Mouse (Mus musculus) heart, adult 2 months (tissue): Measurements from ENCODE around the gene Dab1. TPM values are rescaled to one million over a fixed set of nuclear protein-coding genes. Genes with fewer than 3 reads are reported as not detected.

Experiments used
- DNase-seq, 2 experiments: peaks; one replicate each; pipeline ENCODE4 v3.0.0; 2021
- H3K27ac ChIP-seq: fragments of 200-600 bp; 2 replicates; pipeline ENCODE4 v1.8.1; 2022
- H3K27me3 ChIP-seq: fragments of 200-500 bp; 2 replicates; pipeline ENCODE4 v1.6.1; 2012; ENCODE audit warnings: mild to moderate bottlenecking, low read length, inconsistent platforms, mixed read lengths; ENCODE audit not compliant: control insufficient read depth, insufficient read depth
- H3K36me3 ChIP-seq: fragments of 200-500 bp; 2 replicates; pipeline ENCODE4 v1.6.1; 2012; ENCODE audit warnings: low read length, inconsistent platforms; ENCODE audit not compliant: control insufficient read depth, insufficient read depth
- H3K4me1 ChIP-seq: fragments of 200-500 bp; 2 replicates; pipeline ENCODE4 v1.6.1; 2011; ENCODE audit warnings: low read length; ENCODE audit not compliant: control insufficient read depth, insufficient read depth
- H3K4me3 ChIP-seq: fragments of 200-600 bp; 2 replicates; pipeline ENCODE4 v1.8.1; 2022
- H3K79me2 ChIP-seq: fragments of 200-500 bp; replicated peaks from 2 replicates; pipeline ENCODE4 v1.6.1; 2012; ENCODE audit warnings: mild to moderate bottlenecking, inconsistent platforms, low read length, moderate library complexity, mixed read lengths; ENCODE audit not compliant: control insufficient read depth, insufficient read depth
- H3K9ac ChIP-seq: fragments of 200-500 bp; 2 replicates; pipeline ENCODE4 v1.6.1; 2012; ENCODE audit warnings: low read depth, mild to moderate bottlenecking, control low read depth, inconsistent platforms, low read length, mixed read lengths
- CTCF ChIP-seq: fragments of 200-600 bp; IDR thresholded peaks from 2 replicates; pipeline ENCODE4 v1.8.1; 2022; ENCODE audit warnings: antibody characterized with exemption, mild to moderate bottlenecking, moderate library complexity
- EP300 ChIP-seq: fragments of 200-500 bp; IDR thresholded peaks from 2 replicates; pipeline ENCODE4 v1.6.1; 2011; ENCODE audit warnings: low read depth, low read length, control low read depth; ENCODE audit not compliant: insufficient read depth
- POLR2A ChIP-seq: fragments of 200-500 bp; IDR thresholded peaks from 2 replicates; pipeline ENCODE4 v1.6.1; 2011; ENCODE audit warnings: mild to moderate bottlenecking, low read depth, low read length, control low read depth; ENCODE audit not compliant: insufficient read depth
- WGBS: fragments of 180-500 bp; shearing (Covaris S2); methylation state at CpG from one replicate; pipeline ENCODE4 v1.1.7; 2018; 5-methylcytosine and 5-hydroxymethylcytosine counted together
- intact Hi-C: fragments of 180-260 bp; cut with DNase I; formaldehyde crosslinking; loops from one replicate; pipeline ENCODE4 v1.15.1; 2025
- polyA plus RNA-seq: library from polyadenylated mRNA; depleted of rRNA; stranded (reverse); fragments of >200 nt; gene quantifications from 2 replicates; pipeline ENCODE4 v1.2.3, GENCODE M21; 2012
- total RNA-seq, 2 experiments: library from RNA; stranded (reverse); gene quantifications; 2 replicates each; pipeline ENCODE4 v1.2.3; 2021

Dab1 gene
- total and polyA plus RNA-seq, 3 experiments = 0.21 TPM; not detected in 2

DNA sequence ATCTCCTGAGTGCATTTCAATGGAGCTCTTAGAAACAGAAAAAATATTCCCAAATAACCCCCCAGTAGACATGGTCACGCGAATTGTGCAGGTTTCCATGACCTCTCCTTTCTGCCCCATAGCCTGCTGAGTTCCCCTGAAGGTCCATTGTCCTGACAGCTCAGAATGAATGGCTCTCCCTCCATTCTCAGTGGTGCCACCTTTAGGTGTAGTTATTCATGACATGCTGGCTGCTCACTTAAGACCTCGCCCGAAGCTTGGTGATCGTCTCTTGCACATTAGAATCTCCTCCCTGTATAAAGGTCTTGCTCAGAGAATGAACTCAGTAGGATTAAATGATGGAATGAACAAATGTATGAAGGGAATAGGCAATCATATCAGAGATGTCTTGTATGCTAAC, 776.9 kb downstream of the Dab1 start:
- H3K36me3 ChIP-seq = no peaks in the 10 kb centered on the region
- 93% methylated on average over 5 of the region's 5 CpGs for WGBS
- intact Hi-C loops = no loop called here
- H3K27ac ChIP-seq = no peak overlapping the region
- no peaks in the 10 kb centered on the region for H3K27me3 ChIP-seq
- no peaks in the 10 kb centered on the region for H3K4me1 ChIP-seq
- no peak overlapping the region for H3K9ac ChIP-seq
- DNase-seq = no peak
- H3K4me3 ChIP-seq = no peak overlapping the region
- TF ChIP-seq CTCF (no peak), POLR2A (no peak), EP300 (no peak)
- no peaks in the 10 kb centered on the region for H3K79me2 ChIP-seq

GRCm38 (mm10) chr4:104399106-104399730, 780.1 kb downstream of the Dab1 start:
- intact Hi-C loops = no loop called here
- H3K27me3 ChIP-seq = no peaks in the 10 kb centered on the region
- no peak overlapping the region for H3K4me3 ChIP-seq
- H3K36me3 ChIP-seq = no peaks in the 10 kb centered on the region
- no peaks in the 10 kb centered on the region for H3K4me1 ChIP-seq
- no peak overlapping the region for H3K9ac ChIP-seq
- TF ChIP-seq POLR2A = no peak
- TF ChIP-seq CTCF = no peak
- TF ChIP-seq EP300 = no peak
- WGBS = 68% methylated on average over 9 of the region's 9 CpGs
- no peaks in the 10 kb centered on the region for H3K79me2 ChIP-seq
- DNase-seq = no peak
- no peak overlapping the region for H3K27ac ChIP-seq

- DNase-seq = no peak
- Histone ChIP-seq H3K4me3 (no peak overlapping the region), H3K9ac (no peak overlapping the region), H3K27ac (no peak overlapping the region), H3K36me3 (no peaks in the 10 kb centered on the region), H3K79me2 (no peaks in the 10 kb centered on the region), H3K27me3 (no peaks in the 10 kb centered on the region), H3K4me1 (no peaks in the 10 kb centered on the region)
- TF ChIP-seq EP300 (no peak), POLR2A (no peak), CTCF (no peak)
- intact Hi-C loops = no loop called here
- WGBS = 74% methylated on average over 5 of the region's 5 CpGs
Measured at GRCm38 (mm10) chr4:104404099-104404498, 784.9 kb downstream of the Dab1 start.

GRCm38 (mm10) chr4:104410922-104411321, 791.8 kb downstream of the Dab1 start:
- H3K9ac ChIP-seq = no peak overlapping the region
- 72% methylated on average over 6 of the region's 6 CpGs for WGBS
- no peaks in the 10 kb centered on the region for H3K27me3 ChIP-seq
- H3K4me1 ChIP-seq = no peaks in the 10 kb centered on the region
- H3K4me3 ChIP-seq = no peak overlapping the region
- no peak overlapping the region for H3K27ac ChIP-seq
- H3K79me2 ChIP-seq = no peaks in the 10 kb centered on the region
- TF ChIP-seq CTCF = no peak
- TF ChIP-seq POLR2A = no peak
- no peak for TF ChIP-seq EP300
- intact Hi-C loops = no loop called here
- DNase-seq = no peak
- H3K36me3 ChIP-seq = no peaks in the 10 kb centered on the region

DNA sequence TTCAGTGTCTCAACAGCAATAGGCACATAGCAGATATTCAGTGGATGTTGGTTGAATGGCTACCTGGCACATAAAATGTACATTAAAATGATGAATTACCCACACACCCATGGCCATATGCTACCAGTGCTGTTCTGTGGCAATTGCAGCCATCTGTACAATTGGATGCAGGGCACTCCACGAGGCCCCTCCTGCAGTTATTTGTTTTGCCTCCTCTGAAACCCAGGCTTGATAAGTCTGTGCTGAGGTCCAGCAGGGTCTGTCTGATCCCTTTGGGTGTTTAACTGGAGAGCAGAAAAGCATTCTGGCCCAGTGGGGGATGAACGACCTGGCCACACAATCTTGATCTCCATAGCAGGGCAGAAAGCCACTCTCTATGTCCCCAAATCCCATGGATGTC, 796.3 kb downstream of the Dab1 start:
- Histone ChIP-seq H3K36me3 (no peaks in the 10 kb centered on the region), H3K27ac (no peak overlapping the region), H3K79me2 (no peaks in the 10 kb centered on the region), H3K27me3 (no peaks in the 10 kb centered on the region), H3K4me3 (no peak overlapping the region), H3K9ac (no peak overlapping the region), H3K4me1 (no peaks in the 10 kb centered on the region)
- DNase-seq = no peak
- TF ChIP-seq EP300 (no peak), CTCF (no peak), POLR2A (no peak)
- 40% methylated on average over 2 of the region's 2 CpGs for WGBS
- intact Hi-C loops = no loop called here

DNA sequence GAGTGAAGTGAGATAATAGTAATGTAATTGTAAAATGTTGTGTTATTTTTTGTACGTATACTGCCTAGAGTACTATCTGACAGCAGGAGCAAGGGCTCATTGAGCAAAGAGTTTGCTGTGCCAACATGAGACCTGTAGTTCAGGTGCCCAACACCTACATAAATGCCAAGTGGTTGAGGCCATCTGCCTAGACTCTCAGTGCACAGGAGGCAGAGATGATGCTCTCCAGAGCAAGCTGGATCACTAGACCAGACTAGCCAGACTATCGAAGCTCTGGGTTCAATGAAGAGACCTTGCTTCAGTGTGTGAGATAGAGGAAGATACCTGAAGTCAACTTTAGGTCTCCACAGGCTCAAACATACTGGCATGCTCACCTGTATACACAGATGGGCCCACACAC, 799.2 kb downstream of the Dab1 start:
- intact Hi-C loops = no loop called here
- DNase-seq = no peak
- no peak for TF ChIP-seq EP300
- TF ChIP-seq CTCF = no peak
- TF ChIP-seq POLR2A = no peak

More for the DNA sequence above, 799.2 kb downstream of the Dab1 start:
- Histone ChIP-seq H3K36me3 (no peaks in the 10 kb centered on the region), H3K4me1 (no peaks in the 10 kb centered on the region), H3K27me3 (no peaks in the 10 kb centered on the region), H3K79me2 (no peaks in the 10 kb centered on the region), H3K4me3 (no peak overlapping the region), H3K27ac (no peak overlapping the region), H3K9ac (no peak overlapping the region)
- WGBS = 87% methylated on average over 2 of the region's 2 CpGs
